In the genomic region with DNA sequence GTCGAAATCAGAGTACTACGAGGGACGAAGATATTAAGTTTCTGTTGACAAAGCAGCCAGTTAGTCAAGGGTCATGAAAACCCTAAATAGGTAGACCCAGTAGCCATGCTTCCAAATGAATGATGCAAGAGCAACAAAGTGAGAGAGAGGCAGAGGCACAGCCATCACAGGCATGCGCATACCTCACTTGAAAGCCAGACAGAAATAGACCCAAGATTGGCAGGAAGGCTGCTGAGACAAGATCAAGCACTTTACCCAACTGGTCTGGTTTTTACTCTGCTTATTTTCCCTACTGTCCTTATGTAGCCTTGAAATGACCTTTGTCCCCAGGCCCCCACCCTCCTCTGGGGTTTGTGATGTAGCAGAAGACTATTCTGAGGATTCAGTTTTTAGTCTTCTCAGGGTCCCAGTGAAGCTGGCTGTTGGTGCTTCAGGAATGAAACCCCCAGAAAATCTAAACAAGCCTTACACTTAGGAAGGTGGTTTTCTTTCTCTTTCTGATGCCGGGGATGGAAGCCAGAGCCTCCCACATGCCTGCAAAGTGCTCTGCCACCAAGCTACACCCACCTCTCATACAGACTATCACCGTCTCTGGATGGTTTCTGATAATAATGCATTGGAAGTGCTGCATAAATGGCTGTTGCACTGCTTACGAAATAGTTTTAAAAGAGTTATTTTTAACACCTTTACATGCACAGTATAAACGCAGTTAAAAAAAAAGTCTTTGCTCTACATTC, we compare ENCODE assay signal across 16 mouse cellular contexts. TPM values are rescaled to one million over a fixed set of nuclear protein-coding genes. Genes with fewer than 3 reads are reported as not detected.
DNase-seq lines count a peak whose midpoint lies in the region; ATAC-seq lines count a peak whose summit lies in the region.
"Had no signal": no experiment of that assay in that cellular context is flagged by ENCODE, and none has a peak within 500 bp of the region (broad histone marks: within the 10 kb centered on the region; RNA-seq: fewer than 3 reads in every experiment).

No protein-coding gene starts in this region.

- no peak overlapping the region for H3K9ac ChIP-seq in heart, embryonic 15.5 days
- H3K9ac ChIP-seq: embryonic facial prominence, embryonic 15.5 days; liver, embryonic 12.5 days; lung, embryonic 14.5 days; midbrain, embryonic 13.5 days had no signal

- no peak for DNase-seq in heart, postnatal 4 days
- peak; percentile 17 to 43 for DNase-seq in left cerebral cortex, adult 8-10 months (ENCODE audit: low spot score in 2 of 2)
- no peak for DNase-seq in left cerebral cortex, postnatal 4 days
- peak; percentile 45 for DNase-seq in layer of hippocampus, adult 9-11 months
- DNase-seq in skeletal muscle tissue, adult 2 months (ENCODE audit: low read depth, low spot score) = peak; percentile 1
- DNase-seq: cerebellum, adult 9-10 months; embryo, embryonic 11 days; kidney, adult 2 months; kidney, postnatal 14 days; lung, embryonic 14.5 days had no signal

- H3K4me3 ChIP-seq in heart, embryonic 15.5 days = no peak overlapping the region
- H3K4me3 ChIP-seq: embryonic facial prominence, embryonic 15.5 days; liver, embryonic 12.5 days; midbrain, embryonic 13.5 days had no signal

- intact Hi-C loops in left cerebral cortex, postnatal 4 days (cut with DNase I) = no loop called here

- H3K9me3 ChIP-seq in heart, embryonic 15.5 days (replicated peaks) = no peaks in the 10 kb centered on the region
- H3K9me3 ChIP-seq: embryonic facial prominence, embryonic 15.5 days; liver, embryonic 12.5 days; midbrain, embryonic 13.5 days had no signal

- H3K36me3 ChIP-seq in heart, embryonic 15.5 days = no peaks in the 10 kb centered on the region
- H3K36me3 ChIP-seq: embryonic facial prominence, embryonic 15.5 days; liver, embryonic 12.5 days; midbrain, embryonic 13.5 days had no signal

- H3K27me3 ChIP-seq in heart, embryonic 15.5 days = no peaks in the 10 kb centered on the region
- H3K27me3 ChIP-seq: embryonic facial prominence, embryonic 15.5 days; liver, embryonic 12.5 days; midbrain, embryonic 13.5 days had no signal

- 53% methylated on average over 8 of the region's 8 CpGs for WGBS in heart, embryonic 15.5 days

- H3K4me2 ChIP-seq in heart, embryonic 15.5 days = no peak overlapping the region
- H3K4me2 ChIP-seq: embryonic facial prominence, embryonic 15.5 days; liver, embryonic 12.5 days; lung, embryonic 14.5 days; midbrain, embryonic 13.5 days had no signal

- no peaks in the 10 kb centered on the region; the same call in 1 of the 2 replicates for H3K4me1 ChIP-seq in heart, embryonic 15.5 days (replicated peaks)
- H3K4me1 ChIP-seq: embryonic facial prominence, embryonic 15.5 days; liver, embryonic 12.5 days; midbrain, embryonic 13.5 days had no signal

- no peak for ATAC-seq in heart, embryonic 15.5 days (replicated peaks; ENCODE audit: insufficient number of reproducible peaks, insufficient read depth, low FRiP score, low read depth)
- no peak for ATAC-seq in erythroid progenitor cell, adult 5-6 weeks (replicated peaks; ENCODE audit: low FRiP score, poor library complexity, severe bottlenecking)
- ATAC-seq: hindbrain, postnatal 0 days; liver, embryonic 12.5 days; midbrain, embryonic 13.5 days had no signal

- 0 out of 2 replicates have a peak overlapping the region, but pooled peaks have one; percentile 27 for H3K27ac ChIP-seq in heart, embryonic 15.5 days
- H3K27ac ChIP-seq: embryonic facial prominence, embryonic 15.5 days; hindbrain, postnatal 0 days; liver, embryonic 12.5 days; midbrain, embryonic 13.5 days had no signal

RNA-seq across cellular contexts. Expression of a gene that starts 30.3 kb away (rescaled TPM):
- polyA plus RNA-seq in heart, embryonic 15.5 days (2015; fragmentation: Nextera tagmentation; extraction: Ambion mirVana) = 0.38 and 0.69 TPM in 2 replicates
- under 1 TPM; 0.23 to 0.48 TPM for total RNA-seq in heart, postnatal 4 days (2021)
- 10 to 100 TPM; 18.6 to 24.4 (median 21.1) TPM for total RNA-seq in left cerebral cortex, adult 8-10 months (2022)
- 10 to 100 TPM; 21.4 to 22.0 TPM for total RNA-seq in left cerebral cortex, postnatal 4 days (2021)
- not detected in 2 replicates for total RNA-seq in erythroid progenitor cell, adult 5-6 weeks (2015; ENCODE audit: low replicate concordance)
- total RNA-seq in erythroid progenitor cell, adult 5-6 weeks (2017; ENCODE audit: low replicate concordance) = not detected in 2 replicates

Comparison
In these comparisons a context has a peak if more than half of its experiments do, and no peak if none do; other contexts are left out.
1. DNase-seq: peak in left cerebral cortex, adult 8-10 months (2 of 2), layer of hippocampus, adult 9-11 months (single experiment) and skeletal muscle tissue, adult 2 months (single experiment); none in heart, postnatal 4 days (single experiment) and left cerebral cortex, postnatal 4 days (single experiment).
2. RNA of a gene that starts 30.3 kb away (total RNA-seq): 18.6 to 24.4 TPM in left cerebral cortex, adult 8-10 months and 21.4 to 22.0 TPM in left cerebral cortex, postnatal 4 days; 0.23 to 0.48 TPM in heart, postnatal 4 days and not detected in erythroid progenitor cell, adult 5-6 weeks; every median in the first group is over 10 times any median in the second.